Mouse (Mus musculus): ENCODE results near the gene Fam98b.

Gene Fam98b

DNA sequence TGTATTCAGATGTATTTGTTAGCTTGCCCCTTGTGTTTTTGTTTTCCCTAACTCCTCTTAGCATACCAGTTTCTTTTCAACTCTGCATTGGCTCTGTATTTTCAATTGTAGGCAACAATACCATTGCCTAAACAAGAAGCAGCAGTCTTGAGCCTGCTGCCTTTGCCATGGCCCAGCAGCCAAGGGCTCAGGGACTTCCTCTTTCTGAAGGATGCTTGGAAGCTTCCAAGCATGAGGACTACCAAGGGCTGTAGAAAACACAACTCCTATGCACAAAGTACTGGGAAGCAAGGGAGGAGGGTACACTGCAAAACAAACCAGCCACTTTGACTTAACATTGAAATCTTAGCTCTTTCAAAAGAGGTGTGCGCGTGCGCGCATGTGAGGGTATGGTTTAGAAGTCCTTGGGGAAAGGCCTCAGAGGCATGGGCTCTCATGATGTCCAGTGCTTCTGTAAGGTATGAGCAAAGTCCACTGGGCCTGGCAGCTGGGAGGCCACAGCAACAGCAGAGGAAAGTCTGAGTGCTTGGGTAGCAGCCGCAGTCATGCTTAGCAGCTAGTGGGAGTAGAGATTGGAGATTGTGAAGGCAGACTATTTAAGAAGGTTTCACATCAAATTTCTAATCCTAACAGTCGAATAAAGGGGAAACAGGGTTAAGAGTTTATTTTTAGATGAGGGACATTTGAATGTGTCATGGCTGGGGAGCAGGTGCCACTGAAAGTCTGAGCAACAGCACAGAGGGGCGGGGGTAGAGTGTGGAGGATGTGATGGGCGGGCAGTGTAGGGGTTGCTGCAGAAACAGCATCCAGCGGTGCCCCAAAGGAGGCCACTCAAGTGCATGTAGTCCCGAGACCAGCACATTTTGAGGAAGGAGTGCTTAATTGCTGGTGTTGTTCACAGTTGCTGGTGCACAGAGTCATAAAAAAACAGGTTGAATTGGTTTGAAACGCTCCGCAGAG lies 54.1 kb downstream of the Fam98b start:
- DNase-seq = no peak

DNA sequence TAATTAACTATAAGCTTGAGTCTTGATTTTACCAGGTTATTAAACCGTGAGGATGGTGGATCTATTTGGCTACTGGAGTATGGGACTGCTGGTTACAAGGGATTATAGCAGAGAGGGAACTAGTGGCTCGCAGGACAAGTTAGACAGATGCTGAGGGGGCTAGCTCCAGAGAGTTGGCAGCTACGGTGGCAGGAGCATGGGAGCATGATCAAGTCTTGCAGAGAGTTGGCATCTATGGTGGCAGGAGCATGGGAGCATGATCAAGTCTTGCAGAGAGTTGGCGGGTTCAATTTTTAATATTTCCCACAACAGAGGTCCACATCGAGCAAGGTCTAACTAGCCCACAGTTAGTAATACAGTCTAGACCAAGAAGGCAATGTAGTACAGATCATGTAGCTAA lies 55.4 kb downstream of the Fam98b start:
- DNase-seq = no peak

DNA sequence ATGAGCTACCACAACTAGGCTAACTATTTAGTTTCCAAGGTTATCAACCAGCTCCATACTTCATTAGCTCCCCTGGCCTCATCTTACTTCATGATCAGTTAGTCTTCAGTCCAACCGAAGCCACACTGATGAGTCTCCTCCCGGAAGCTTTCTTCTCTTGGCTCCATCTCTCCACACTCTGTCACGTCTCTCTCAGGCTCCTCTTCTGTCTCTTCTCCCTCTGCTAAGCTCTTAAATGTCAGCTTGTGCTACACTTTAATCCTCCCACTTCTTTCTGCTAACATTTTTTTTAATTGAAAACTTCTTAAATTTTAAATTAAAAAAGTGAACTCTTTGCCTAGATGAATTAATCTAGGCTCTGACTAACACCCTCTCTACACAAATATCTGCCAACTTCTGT lies 58.4 kb downstream of the Fam98b start:
- no peak for DNase-seq

DNA sequence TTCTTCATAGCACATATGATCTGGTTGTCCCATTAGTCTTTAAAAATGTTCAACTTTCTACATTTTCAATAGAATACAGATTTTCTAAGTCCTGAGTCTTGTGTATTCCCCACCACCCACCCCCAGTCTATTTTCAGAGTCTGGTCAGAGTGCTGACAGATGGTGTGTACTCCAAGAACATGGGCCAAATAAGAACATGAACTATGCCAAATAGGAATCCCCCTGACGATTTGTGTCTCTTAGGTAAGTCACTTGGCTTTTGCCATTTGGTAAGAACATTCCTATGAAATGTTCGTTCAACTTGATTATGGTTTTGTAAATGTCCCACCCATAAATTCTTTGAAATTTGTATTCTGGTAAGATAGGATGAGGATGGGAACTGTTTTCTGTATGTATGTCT lies 59.5 kb downstream of the Fam98b start:
- no peak for DNase-seq

DNA sequence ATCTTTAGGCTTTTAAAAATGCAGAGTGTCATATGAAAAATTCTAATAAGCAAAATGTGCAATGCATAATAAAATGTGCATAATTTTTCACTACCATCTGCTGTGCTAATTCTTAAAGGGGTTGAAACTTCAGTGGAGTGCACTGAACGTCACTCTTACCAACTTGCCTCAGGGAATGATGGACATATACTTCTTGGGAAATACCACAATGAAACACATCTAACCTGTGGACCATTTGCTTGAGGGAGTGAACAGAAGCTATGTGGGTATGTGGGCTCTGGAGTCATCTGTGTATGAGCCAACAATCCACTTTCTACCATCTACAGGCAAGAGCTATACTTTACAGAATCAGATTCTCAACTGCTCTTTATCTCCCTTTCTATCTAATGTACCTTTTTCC lies 61.8 kb downstream of the Fam98b start:
- DNase-seq = no peak

DNA sequence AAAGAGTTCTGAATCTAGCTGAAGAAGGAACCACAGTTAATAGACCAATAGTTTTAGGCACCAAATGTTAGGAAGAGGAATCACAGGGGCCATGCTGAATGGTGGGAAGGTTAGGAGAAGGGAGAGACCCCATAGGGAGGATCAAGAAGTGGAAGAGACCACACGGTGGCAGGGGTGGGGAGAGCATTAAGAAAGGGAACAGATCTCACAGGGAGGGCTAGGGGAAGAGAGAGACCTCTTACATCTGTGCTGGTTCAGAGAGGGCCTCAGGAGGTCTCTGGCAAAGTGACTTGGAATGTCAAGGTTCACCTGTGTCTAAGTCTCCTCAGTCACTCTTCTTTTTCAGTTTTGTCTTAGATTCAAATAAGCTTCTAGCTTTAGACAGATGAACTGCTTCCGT lies 62.5 kb downstream of the Fam98b start:
- DNase-seq = no peak

DNA sequence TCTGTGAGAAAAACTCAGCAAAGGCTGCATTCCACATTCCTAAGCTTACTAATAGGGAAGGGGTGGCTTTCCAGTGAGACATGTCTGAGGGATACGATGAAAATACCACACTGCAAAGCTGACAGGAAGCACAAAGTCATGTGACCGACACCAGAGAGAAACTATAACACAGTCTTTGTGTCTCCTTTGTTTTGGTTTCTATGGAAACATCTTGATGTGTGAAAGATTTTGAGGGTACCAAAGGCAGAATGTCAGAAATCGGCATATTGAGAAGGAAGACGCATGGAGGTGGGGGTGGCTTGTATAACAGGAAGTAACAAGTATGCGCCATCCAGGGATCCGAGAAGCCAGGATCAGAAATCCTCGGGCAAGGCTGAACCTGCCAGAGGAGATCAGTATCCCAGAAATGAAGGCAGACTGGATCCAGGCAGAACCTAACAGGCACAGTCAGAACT lies 62.9 kb downstream of the Fam98b start:
- DNase-seq = no peak

DNA sequence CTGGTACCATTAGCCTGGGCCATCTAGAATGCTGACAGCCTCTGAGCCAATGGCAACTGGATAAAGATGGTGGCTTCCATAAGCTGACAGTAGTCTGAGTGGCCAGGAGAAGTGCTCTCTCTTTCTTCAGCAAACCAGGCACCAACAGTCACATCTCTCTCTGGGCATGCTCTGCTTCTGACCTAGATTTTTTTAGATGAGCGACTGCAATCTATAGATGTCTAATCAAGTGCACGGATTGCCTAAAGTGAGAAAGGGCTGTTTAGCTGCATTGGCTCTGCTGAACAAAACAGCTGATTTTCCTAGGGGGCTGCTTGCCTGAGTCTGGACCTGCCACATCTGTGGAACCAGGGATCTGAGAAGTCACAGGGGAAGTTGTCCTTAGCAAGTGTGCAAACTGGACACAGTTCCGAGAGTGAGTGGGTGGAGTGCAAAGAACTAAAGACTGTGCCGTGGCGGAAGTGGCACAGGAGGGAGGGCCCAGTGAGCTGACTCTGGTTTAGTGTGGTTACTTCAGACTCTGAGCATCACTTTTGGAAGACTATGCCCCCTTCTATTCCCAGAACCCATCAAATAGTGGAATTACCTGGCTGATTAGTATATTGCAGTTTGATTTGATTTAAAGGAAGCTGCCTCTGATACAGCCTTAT lies 64.2 kb downstream of the Fam98b start:
- DNase-seq = no peak

DNA sequence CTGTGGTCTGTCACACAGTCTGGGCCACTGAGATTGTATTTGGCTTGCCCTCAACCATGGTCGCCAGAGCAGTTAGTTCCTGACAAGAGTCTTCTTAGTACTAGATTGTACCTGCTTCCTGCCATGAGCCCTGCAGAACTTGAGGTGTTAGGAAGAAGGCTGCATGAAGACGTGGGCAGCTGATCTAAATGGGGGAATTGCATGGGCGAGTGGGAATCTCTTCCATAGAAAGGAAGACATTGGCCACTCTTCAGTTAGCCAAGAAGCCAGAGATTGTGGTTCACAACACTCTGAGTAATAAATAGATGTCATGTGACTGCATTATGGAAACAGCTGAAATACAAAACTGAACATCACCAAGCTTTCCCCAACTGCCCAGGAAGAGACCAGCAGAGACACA lies 69.5 kb downstream of the Fam98b start:
- no peak for DNase-seq
